Mouse (Mus musculus): Measurements from ENCODE around the gene Rac1.
"Not testable (repeated sequence)": the region's sequence is repeated elsewhere in the genome, so short reads cannot be mapped to it uniquely, and the experiment has no call there.

Rac1 gene

GRCm38 (mm10) chr5:143525454-143526225, 2.2 kb downstream of the Rac1 start:
- no peak for DNase-seq (ENCODE audit: low read depth, low spot score)

- DNase-seq (ENCODE audit: low read depth, low spot score): no peak
These were observed 5.0 kb downstream of the Rac1 start for GRCm38 (mm10) chr5:143522882-143523281.

GRCm38 (mm10) chr5:143520415-143520814, 7.4 kb downstream of the Rac1 start:
- no peak for DNase-seq (ENCODE audit: low read depth, low spot score)

GRCm38 (mm10) chr5:143518045-143518591, 9.7 kb downstream of the Rac1 start:
- no peak for DNase-seq (ENCODE audit: low read depth, low spot score)

- no peak for DNase-seq (ENCODE audit: low read depth, low spot score)
These were observed 10.4 kb downstream of the Rac1 start for GRCm38 (mm10) chr5:143517436-143517835.

GRCm38 (mm10) chr5:143517005-143517404, 10.8 kb downstream of the Rac1 start:
- no peak for DNase-seq (ENCODE audit: low read depth, low spot score)

GRCm38 (mm10) chr5:143514878-143515277, 13.0 kb downstream of the Rac1 start:
- DNase-seq (ENCODE audit: low read depth, low spot score): no peak

- DNase-seq (ENCODE audit: low read depth, low spot score): no peak
These were observed 15.5 kb downstream of the Rac1 start for GRCm38 (mm10) chr5:143512305-143512704.

GRCm38 (mm10) chr5:143511577-143511976, 16.3 kb downstream of the Rac1 start:
- DNase-seq (ENCODE audit: low read depth, low spot score): no peak

- no peak for DNase-seq (ENCODE audit: low read depth, low spot score)
These were observed 18.1 kb downstream of the Rac1 start for GRCm38 (mm10) chr5:143509737-143510136.

GRCm38 (mm10) chr5:143509294-143509693, 18.5 kb downstream of the Rac1 start:
- no peak for DNase-seq (ENCODE audit: low read depth, low spot score)

GRCm38 (mm10) chr5:143505545-143505944, 22.3 kb downstream of the Rac1 start:
- no peak for DNase-seq (ENCODE audit: low read depth, low spot score)

- DNase-seq (ENCODE audit: low read depth, low spot score): no peak
These were observed 22.8 kb downstream of the Rac1 start for GRCm38 (mm10) chr5:143505056-143505455.

- no peak for DNase-seq (ENCODE audit: low read depth, low spot score)
These were observed 23.4 kb downstream of the Rac1 start for GRCm38 (mm10) chr5:143504453-143504852.

- DNase-seq (ENCODE audit: low read depth, low spot score): no peak
These were observed 24.1 kb downstream of the Rac1 start for GRCm38 (mm10) chr5:143503740-143504139.

GRCm38 (mm10) chr5:143502899-143503557, 24.8 kb downstream of the Rac1 start:
- no peak for DNase-seq (ENCODE audit: low read depth, low spot score)

- DNase-seq (ENCODE audit: low read depth, low spot score): no peak
These were observed 26.2 kb downstream of the Rac1 start for GRCm38 (mm10) chr5:143501649-143502048.

GRCm38 (mm10) chr5:143501140-143501539, 26.7 kb downstream of the Rac1 start:
- DNase-seq (ENCODE audit: low read depth, low spot score): no peak

GRCm38 (mm10) chr5:143500711-143501110, 27.1 kb downstream of the Rac1 start:
- not testable (repeated sequence) for DNase-seq (ENCODE audit: low read depth, low spot score)

- DNase-seq (ENCODE audit: low read depth, low spot score): no peak
These were observed 28.1 kb downstream of the Rac1 start for GRCm38 (mm10) chr5:143499686-143500085.

GRCm38 (mm10) chr5:143499197-143499596, 28.6 kb downstream of the Rac1 start:
- no peak for DNase-seq (ENCODE audit: low read depth, low spot score)

GRCm38 (mm10) chr5:143497451-143497850, 30.4 kb downstream of the Rac1 start:
- DNase-seq (ENCODE audit: low read depth, low spot score): no peak

GRCm38 (mm10) chr5:143495708-143496107, 32.1 kb downstream of the Rac1 start:
- DNase-seq (ENCODE audit: low read depth, low spot score): no peak

Data from brain, embryonic 18.5 days (tissue).